Mouse (Mus musculus) heart, embryonic 14.5 days (tissue): ENCODE measurements at regions not wholly inside any gene's neighbourhood (a gene's known extent, or its start where the extent isn't known, plus 50 kb on each side); places are given as distances from the start of the nearest gene placed in this dataset.
"Not testable (repeated sequence)": the region's sequence is repeated elsewhere in the genome, so short reads cannot be mapped to it uniquely, and the experiment has no call there.

Source experiments
- ATAC-seq: fragments of 200-750 bp; cut with Nextera tagmentation; 2 replicates; pipeline ENCODE4 v1.8.0; 2017; ENCODE audit warnings: low read depth, moderate TSS enrichment; ENCODE audit not compliant: insufficient number of reproducible peaks, insufficient read depth, low FRiP score
- H3K27ac ChIP-seq, 2 experiments: fragments of 200-500 bp in 1 of 2; fragments of 300-500 bp in 1 of 2; sonication (generic) in 1 of 2; replicated peaks in 1 of 2; 2 replicates each; pipeline ENCODE4 v1.5.1; 2012 to 2014; ENCODE audit warnings: low read depth in 2 of 2, low read length in 2 of 2, control low read depth in 1 of 2, mild to moderate bottlenecking in 1 of 2, mixed read lengths in 1 of 2; ENCODE audit not compliant: control insufficient read depth in 1 of 2, insufficient read depth in 1 of 2
- H3K27me3 ChIP-seq: fragments of 300-500 bp; sonication (generic); 2 replicates; pipeline ENCODE4 v1.6.1; 2014; ENCODE audit warnings: mild to moderate bottlenecking, low read length, control low read depth; ENCODE audit not compliant: control insufficient read depth, insufficient read depth
- H3K36me3 ChIP-seq: fragments of 300-500 bp; sonication (generic); 2 replicates; pipeline ENCODE4 v1.6.1; 2014; ENCODE audit warnings: mild to moderate bottlenecking, control low read depth, low read length, mixed read lengths; ENCODE audit not compliant: control insufficient read depth, insufficient read depth
- H3K4me1 ChIP-seq, 2 experiments: fragments of 200-500 bp in 1 of 2; fragments of 300-500 bp in 1 of 2; sonication (generic) in 1 of 2; 2 replicates each; pipeline ENCODE4 v1.6.1; 2012 to 2014; ENCODE audit warnings: low read length in 2 of 2, control low read depth in 1 of 2, mixed read lengths in 1 of 2; ENCODE audit not compliant: control insufficient read depth in 2 of 2, insufficient read depth in 2 of 2
- H3K4me2 ChIP-seq: fragments of 300-500 bp; sonication (generic); 2 replicates; pipeline ENCODE4 v1.6.1; 2014; ENCODE audit warnings: mild to moderate bottlenecking, low read length
- H3K4me3 ChIP-seq, 2 experiments: fragments of 200-500 bp in 1 of 2; fragments of 300-500 bp in 1 of 2; sonication (generic) in 1 of 2; 2 replicates each; pipeline ENCODE4 v1.5.1; 2012 to 2014; ENCODE audit warnings: low read length in 2 of 2, mild to moderate bottlenecking in 2 of 2, control low read depth in 1 of 2, low read depth in 1 of 2, moderate library complexity in 1 of 2; ENCODE audit not compliant: control insufficient read depth in 1 of 2, insufficient read depth in 1 of 2
- H3K9ac ChIP-seq: fragments of 300-500 bp; sonication (generic); 2 replicates; pipeline ENCODE4 v1.6.1; 2014; ENCODE audit warnings: mild to moderate bottlenecking, low read length
- H3K9me3 ChIP-seq: fragments of 300-500 bp; sonication (generic); 2 replicates; pipeline ENCODE4 v1.6.1; 2016; ENCODE audit warnings: low read length, control low read depth; ENCODE audit not compliant: control insufficient read depth
- WGBS: fragments of 180-500 bp; shearing (Covaris S2); extraction: QIAGEN DNeasy Blood & Tissue Kit; methylation state at CpG from one replicate; pipeline ENCODE4 v1.1.7; 2014; 5-methylcytosine and 5-hydroxymethylcytosine counted together

DNA sequence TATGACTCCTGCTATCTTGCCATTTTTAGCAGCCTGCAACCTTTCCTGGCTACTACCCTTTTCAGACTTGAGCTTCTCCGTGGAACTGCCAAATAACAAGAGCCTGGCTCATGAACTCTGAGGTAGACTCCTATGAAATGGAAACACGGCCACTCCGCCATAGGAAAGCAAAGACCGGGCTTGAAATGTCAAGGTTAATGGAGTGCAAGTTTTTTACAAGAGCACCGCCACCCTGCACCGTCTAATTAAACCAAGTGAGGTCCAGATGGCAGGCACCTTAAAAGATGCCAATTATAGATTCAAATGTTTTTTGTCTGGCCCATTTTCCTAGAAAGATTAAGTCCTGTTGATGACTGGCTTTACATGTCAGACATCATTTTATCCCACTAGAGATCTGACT, 818.0 kb upstream of the Sox9 start:
- H3K27me3 ChIP-seq = no peaks in the 10 kb centered on the region
- H3K4me1 ChIP-seq = no peaks in the 10 kb centered on the region
- ATAC-seq = no peak
- H3K4me2 ChIP-seq = no peak overlapping the region
- no peak overlapping the region for H3K9ac ChIP-seq
- H3K36me3 ChIP-seq = no peaks in the 10 kb centered on the region
- H3K4me3 ChIP-seq = no peak overlapping the region
- 85% methylated on average over 6 of the region's 6 CpGs for WGBS
- H3K27ac ChIP-seq = no peak overlapping the region
- no peaks in the 10 kb centered on the region for H3K9me3 ChIP-seq

GRCm38 (mm10) chr11:111966401-111966800, 815.6 kb upstream of the Sox9 start:
- ATAC-seq = no peak
- Histone ChIP-seq H3K27me3 (no peaks in the 10 kb centered on the region), H3K4me3 (no peak overlapping the region), H3K4me2 (no peak overlapping the region), H3K27ac (no peak overlapping the region), H3K36me3 (no peaks in the 10 kb centered on the region), H3K4me1 (no peaks in the 10 kb centered on the region; a peak in 1 of 4 replicates), H3K9ac (no peak overlapping the region), H3K9me3 (no peaks in the 10 kb centered on the region)
- 92% methylated on average over 3 of the region's 3 CpGs for WGBS

- 76% methylated on average over 4 of the region's 4 CpGs for WGBS
- H3K27ac ChIP-seq = no peak overlapping the region
- no peak overlapping the region for H3K4me2 ChIP-seq
- no peaks in the 10 kb centered on the region for H3K9me3 ChIP-seq
- no peaks in the 10 kb centered on the region for H3K27me3 ChIP-seq
- no peak overlapping the region for H3K9ac ChIP-seq
- no peaks in the 10 kb centered on the region; a peak in 1 of 4 replicates for H3K4me1 ChIP-seq
- H3K36me3 ChIP-seq = no peaks in the 10 kb centered on the region
- no peak for ATAC-seq
- H3K4me3 ChIP-seq = no peak overlapping the region
Measured at GRCm38 (mm10) chr11:111971001-111971400, 811.0 kb upstream of the Sox9 start.

GRCm38 (mm10) chr11:111978667-111979066, 803.4 kb upstream of the Sox9 start:
- H3K9ac ChIP-seq = no peak overlapping the region
- no peaks in the 10 kb centered on the region for H3K36me3 ChIP-seq
- 80% methylated on average over 4 of the region's 4 CpGs for WGBS
- H3K4me1 ChIP-seq = no peaks in the 10 kb centered on the region
- H3K27ac ChIP-seq = no peak overlapping the region
- H3K27me3 ChIP-seq = no peaks in the 10 kb centered on the region
- H3K9me3 ChIP-seq = no peaks in the 10 kb centered on the region
- H3K4me2 ChIP-seq = no peak overlapping the region
- no peak overlapping the region for H3K4me3 ChIP-seq
- no peak for ATAC-seq

DNA sequence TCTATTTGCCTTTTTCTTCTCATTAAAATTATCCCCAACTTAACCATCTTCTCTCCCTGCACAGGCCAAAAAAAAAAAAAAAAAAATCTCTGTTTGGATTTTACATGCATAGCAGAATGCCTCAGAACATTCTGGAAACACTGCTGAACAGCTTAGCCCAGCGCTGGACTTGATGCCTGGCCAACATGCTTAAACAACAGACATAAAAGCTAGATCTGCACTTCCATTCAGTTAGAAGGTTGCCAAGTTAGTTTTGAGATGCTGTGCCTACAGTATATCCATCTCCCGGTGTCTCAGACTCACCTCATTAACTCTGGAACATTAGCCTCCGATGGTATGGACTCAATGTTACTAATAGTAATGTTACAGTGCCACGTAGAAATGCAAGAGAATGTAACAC, 785.6 kb upstream of the Sox9 start:
- no peak overlapping the region for H3K4me3 ChIP-seq
- no peaks in the 10 kb centered on the region for H3K9me3 ChIP-seq
- no peaks in the 10 kb centered on the region for H3K4me1 ChIP-seq
- no peak overlapping the region for H3K9ac ChIP-seq
- no peak for ATAC-seq
- no peaks in the 10 kb centered on the region for H3K36me3 ChIP-seq
- H3K4me2 ChIP-seq = no peak overlapping the region
- H3K27ac ChIP-seq = no peak overlapping the region
- 84% methylated on average over 4 of the region's 4 CpGs for WGBS
- no peaks in the 10 kb centered on the region for H3K27me3 ChIP-seq

- not testable (repeated sequence) for H3K4me2 ChIP-seq, H3K27me3 ChIP-seq, H3K36me3 ChIP-seq, H3K9me3 ChIP-seq, H3K4me1 ChIP-seq, ATAC-seq, H3K27ac ChIP-seq, H3K4me3 ChIP-seq, H3K9ac ChIP-seq
- WGBS = no CpG with 5 or more reads among the region's 2 CpGs
Measured at GRCm38 (mm10) chr11:112010848-112011247, 771.2 kb upstream of the Sox9 start.

- H3K27ac ChIP-seq = no peak overlapping the region
- ATAC-seq = no peak
- H3K36me3 ChIP-seq = no peaks in the 10 kb centered on the region
- H3K9ac ChIP-seq = no peak overlapping the region
- H3K4me2 ChIP-seq = no peak overlapping the region
- no peaks in the 10 kb centered on the region for H3K9me3 ChIP-seq
- no peaks in the 10 kb centered on the region for H3K27me3 ChIP-seq
- no peaks in the 10 kb centered on the region for H3K4me1 ChIP-seq
- H3K4me3 ChIP-seq = no peak overlapping the region
- WGBS = 72% methylated on average over 3 of the region's 3 CpGs
Measured at GRCm38 (mm10) chr11:112017906-112018305, 764.1 kb upstream of the Sox9 start.

DNA sequence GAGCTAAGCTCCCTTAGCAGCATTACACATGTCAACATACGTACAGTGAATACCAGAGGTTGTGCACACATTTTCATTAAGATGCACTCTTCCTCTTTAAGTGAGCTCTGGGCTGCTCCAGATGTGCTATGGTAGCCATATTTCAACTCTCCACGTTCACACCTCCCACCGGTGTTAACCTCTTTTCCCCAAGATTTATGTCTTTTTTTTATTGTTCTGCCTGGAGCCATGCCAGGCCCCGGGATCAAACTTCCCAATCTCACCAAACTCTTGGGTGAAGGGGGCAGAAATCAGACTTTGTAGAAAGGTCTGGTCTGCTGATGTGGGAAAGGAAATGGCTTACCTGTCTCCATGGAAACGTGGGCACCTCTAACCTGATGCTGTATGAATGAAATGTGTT, 754.0 kb upstream of the Sox9 start:
- H3K4me2 ChIP-seq = no peak overlapping the region
- H3K4me3 ChIP-seq = no peak overlapping the region
- peaks cover 4% of the 10 kb centered on the region; the same call in 1 of the 2 replicates for H3K9me3 ChIP-seq
- H3K9ac ChIP-seq = no peak overlapping the region
- WGBS = 73% methylated on average over 5 of the region's 5 CpGs
- ATAC-seq = no peak
- no peaks in the 10 kb centered on the region for H3K36me3 ChIP-seq
- H3K27me3 ChIP-seq = no peaks in the 10 kb centered on the region
- H3K4me1 ChIP-seq = no peaks in the 10 kb centered on the region
- H3K27ac ChIP-seq = no peak overlapping the region
